Mouse (Mus musculus) neutrophil, adult 5-6 weeks (primary cell): ENCODE results near the gene Agpat3. TPM values are rescaled to one million over a fixed set of nuclear protein-coding genes. Genes with fewer than 3 reads are reported as not detected.

Source experiments
- ATAC-seq: fragments of 151-379, 151-347 bp; 2 replicates; pipeline ENCODE4 v1.8.0; 2017; ENCODE audit warnings: mild to moderate bottlenecking, moderate TSS enrichment; ENCODE audit not compliant: insufficient number of reproducible peaks, poor library complexity, low FRiP score, severe bottlenecking; ENCODE audit errors: extremely low read depth
- total RNA-seq: library from RNA; stranded (forward); fragments of 200-1000 nt; gene quantifications from 2 replicates; pipeline ENCODE4 v1.2.3, GENCODE M21; 2017

The Agpat3 gene
- total RNA-seq, 1 experiment from 2014 or later: 34.6 TPM

DNA sequence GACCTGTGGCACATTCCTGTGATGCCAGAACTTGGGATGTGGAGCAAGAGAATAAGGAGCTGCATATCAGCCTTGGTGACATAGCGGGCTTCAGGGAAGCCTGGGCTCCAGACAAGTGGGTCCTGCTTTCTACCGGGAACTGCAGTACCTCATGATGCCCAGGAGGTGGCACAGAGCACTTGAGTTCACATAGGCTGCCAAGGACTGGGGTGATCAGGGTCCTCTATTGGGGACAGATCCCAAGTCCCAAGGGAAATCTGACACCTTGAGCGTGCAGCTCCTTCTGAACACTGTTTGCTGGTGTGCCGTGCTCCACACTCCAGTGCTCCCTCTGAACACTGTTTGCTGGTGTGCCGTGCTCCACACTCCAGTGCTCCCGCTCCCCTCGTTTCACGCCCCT lies 73.1 kb downstream of the Agpat3 start:
- peak; percentile 51; the same call in 1 of the 2 replicates for ATAC-seq

DNA sequence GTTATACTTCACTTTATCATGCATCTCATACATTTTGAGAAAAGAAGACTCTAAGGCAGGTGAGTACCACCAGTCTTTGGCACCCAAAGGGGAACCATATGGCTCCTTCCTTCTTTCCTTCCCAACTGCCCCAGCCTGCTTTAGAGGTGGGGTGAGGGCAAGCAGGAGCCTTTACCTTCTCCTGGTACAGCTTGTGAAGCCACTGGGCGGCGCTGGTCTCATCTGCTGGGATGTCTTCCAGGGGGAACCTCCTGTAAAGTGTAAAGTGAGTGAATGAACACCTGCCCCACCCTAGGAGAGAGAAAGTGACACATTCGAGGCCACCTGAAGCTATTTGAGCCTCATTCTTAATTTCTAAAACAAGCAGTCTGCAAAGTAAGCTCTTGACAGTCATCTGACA lies 74.5 kb downstream of the Agpat3 start:
- no peak for ATAC-seq

DNA sequence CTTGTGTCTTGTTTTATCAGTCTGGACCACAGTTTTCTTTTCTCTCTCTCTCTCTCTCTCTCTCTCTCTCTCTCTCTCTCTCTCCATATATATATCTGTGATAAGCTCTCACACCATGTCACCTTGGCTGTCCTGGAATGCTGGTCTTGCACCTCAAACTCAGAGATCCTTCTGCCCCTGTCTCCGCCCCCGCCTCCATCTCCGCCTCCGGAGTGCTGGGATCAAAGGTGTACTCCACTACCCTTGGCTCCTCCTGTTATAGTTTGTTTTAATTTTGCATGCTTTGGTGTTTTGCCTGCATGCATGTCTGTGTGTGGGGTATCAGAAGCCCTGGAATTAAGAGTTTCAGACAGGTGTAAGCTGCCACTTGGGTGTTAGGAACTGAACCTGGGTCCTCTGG lies 76.0 kb downstream of the Agpat3 start:
- ATAC-seq: no peak

DNA sequence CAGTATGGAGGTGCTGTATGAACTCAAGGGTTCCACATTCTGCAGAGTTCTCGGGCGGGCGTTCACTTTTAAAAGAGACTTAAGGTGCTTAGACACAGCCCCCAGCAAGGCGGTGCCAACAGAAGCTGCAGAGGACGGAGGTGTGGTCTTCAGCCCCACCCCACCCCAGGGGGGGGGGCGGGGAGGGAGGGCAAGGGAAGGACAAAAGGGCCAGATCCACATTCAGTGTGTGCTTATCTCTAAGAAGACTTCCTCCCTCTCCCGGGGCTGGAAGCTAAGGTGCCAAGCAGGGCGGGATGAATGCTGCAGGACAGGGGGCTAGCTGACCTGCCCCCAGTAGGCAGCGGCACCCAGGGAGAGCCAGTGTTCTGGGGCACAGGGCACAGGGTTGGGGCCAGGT lies 79.4 kb downstream of the Agpat3 start:
- no peak for ATAC-seq

DNA sequence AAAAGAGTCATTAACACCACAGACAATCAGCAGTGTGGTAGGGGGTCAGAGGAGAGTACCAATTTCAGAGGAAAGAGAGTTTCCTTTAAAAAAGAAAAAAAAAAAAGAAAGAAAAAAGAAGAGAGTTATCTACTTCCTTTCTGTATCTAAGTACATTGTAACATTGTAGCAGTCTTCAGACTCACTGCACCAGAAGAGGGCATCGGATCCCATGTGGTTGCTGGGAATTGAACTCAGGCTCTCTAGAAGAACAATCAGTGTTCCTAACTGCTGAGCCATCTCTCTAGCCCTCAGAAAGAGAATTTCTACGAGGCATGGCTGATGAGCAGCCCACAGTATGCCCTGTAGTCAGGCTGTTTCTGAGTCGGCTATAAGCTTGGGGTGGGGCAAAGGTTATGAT lies 86.4 kb downstream of the Agpat3 start:
- no peak for ATAC-seq

DNA sequence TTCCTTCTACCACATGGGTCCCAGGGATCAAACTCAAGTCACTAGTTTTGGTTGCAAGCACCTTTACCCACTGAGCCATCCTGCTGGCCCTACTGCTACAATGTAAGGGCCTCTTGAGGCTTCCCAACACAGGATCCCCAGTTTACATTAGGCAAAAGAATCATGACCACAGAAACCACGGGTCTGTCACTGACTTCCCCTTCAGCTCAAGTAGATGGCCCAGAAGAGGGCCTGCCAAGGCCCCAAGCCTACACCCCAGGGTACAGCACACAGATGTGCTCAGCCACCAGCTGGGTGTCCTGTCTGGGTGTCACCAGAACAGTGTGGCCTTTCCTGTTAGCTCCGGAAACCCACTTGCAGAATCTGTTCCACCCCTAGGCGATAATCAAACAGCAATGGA lies 87.6 kb downstream of the Agpat3 start:
- ATAC-seq: peak; percentile 27; the same call in 1 of the 2 replicates

DNA sequence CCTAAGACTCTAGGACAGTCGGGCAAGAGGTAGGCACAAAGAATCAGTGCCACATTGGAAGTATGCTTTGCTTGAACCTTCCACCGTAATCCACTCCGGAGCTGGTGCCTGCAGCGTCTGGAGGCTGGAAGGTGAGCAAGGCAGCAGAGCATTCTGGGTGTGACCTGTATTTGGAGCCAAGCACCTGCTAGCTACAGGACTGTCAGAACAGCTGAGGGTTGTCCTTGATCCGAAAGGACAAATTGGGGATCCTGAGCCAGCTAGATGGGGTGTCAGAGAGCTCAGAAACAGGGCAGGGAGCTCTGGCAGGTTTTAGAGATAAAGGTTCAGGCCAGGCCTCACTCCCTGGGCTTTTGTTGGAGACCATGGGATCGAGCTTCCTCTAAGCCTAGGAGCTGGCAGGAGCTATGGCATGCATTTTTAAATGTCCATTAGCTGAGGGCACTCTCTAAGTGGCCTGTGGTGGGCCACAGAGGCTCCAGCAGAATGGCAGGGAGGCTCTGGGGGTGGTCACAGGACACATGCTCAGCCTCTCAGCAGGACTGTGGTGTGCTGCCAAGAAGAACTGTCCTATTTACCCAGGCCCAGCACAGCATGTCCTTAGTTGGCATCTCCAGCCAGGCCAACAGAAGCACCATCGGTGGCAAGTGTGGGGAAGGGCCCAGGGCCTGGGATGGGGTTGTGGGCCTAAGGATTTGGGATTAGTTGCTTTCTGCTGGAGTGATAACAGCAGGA lies 91.2 kb downstream of the Agpat3 start:
- ATAC-seq: no peak

DNA sequence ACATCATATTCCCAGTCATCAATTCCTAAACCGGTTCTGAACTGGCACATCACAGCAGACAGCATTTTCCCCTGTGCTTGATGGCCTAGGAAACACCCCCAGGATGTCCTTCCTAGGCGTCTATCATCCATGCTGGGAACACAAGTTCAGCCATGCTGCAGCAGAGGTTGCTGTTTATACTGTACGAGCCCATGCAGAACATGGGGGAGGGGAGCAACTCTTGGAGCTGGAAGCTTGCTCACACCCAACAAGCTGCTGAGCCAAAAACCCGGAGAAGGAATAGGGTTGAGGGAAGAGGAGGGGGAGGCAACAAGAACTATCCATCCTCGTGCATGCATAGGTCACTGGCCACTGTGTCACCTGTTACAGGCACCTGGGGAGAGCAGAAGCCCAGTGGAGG lies 92.0 kb downstream of the Agpat3 start:
- no peak for ATAC-seq

DNA sequence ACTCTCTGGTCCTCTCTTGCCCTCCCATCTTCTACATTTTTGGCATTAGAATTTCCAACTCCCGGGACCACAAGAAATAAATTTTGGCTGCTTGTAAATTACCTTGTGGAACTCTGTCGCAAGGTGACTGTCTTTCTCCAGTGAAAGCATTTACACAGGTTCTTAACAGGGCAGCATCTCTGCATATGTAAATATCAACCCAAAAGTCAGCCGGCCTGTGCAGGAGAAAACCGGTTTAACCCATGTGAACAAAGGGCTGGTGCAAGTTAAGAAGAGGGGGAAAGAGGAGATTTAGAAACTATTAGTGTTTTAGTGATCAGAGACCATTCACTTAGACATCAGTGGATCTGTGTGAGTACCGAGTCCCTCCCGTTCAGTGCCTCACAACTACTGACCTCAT lies 92.6 kb downstream of the Agpat3 start:
- ATAC-seq: no peak

DNA sequence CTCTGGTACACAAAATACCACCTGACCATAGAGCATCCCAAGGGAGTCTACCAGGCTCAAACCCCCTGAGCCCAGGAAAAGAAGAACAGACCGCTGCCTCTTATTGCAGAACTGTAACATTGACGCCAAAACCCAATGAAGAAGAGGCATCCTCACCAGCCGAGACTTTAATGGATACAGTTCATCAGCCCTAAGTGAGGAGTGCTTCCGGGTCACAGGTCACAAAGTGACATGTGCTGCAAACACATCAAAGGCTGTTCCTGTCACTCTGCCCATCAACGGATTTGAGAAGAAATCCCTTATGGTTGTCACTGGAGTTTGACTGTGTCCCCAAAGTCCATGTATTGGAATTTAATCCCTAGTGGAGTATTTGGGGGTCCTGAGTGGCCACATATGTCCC lies 93.1 kb downstream of the Agpat3 start:
- no peak for ATAC-seq

DNA sequence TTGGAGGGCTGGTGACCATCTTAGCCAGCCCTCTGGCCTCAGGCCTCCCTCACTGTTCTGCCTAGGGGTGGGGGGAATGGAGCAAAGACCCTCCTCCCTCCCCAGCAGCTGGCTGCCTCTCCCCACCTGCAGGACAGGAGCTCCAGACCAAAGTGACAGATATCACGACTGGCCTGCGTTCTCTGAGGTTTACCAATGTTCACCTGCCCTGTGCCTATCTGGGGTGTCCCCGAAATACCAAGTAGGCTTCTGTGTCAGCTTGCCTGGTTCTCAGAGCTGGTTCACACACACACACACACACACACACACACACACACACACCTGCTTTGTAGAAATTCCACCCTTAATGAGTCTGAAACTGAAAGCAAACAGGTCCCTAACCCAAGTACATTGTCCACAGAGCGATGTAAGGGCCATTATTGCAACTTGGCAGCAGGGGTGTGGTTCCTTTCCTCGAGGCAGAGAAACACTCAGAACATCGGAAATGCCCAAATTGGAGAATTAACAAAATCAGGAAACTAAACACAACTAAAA lies 94.1 kb downstream of the Agpat3 start:
- no peak for ATAC-seq

DNA sequence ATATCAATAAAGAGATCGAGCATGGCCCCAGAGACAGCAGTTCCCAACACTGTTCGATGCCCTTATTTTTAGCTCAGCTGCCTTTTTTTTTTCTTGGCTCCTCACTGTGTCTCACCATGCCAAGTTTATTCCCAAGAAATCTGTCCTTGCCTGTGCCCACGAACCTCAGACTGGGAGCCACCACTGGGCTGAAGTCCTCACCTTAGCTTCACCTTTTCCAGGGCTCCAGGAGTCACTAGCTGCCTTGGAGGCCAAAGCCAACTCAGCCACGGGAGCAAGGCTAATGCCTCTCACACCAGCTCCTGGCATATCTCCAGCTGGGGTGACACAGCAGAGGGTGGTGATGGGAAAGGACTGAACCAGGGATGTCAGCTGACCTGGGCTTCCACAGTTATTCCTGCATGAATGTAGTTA lies 96.6 kb downstream of the Agpat3 start:
- ATAC-seq: no peak

DNA sequence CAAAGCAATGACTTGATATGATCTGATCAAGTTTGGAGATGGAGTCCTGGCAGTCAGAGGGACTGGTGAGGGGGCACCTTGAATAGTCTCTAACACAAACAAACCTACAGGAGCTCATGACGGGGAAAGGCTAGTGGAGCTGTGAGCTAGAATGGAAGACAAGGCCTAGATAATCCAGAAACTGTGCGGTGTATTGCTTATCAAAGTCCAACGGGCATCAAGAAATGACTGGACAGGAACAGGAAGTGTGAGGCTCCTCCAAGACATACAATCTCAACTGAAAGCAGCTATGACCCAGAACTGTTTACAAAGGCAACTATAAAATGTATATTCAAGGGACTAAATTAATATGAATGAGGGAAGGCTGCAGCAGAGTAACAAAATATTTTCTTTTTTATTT lies 105.1 kb downstream of the Agpat3 start:
- no peak for ATAC-seq

DNA sequence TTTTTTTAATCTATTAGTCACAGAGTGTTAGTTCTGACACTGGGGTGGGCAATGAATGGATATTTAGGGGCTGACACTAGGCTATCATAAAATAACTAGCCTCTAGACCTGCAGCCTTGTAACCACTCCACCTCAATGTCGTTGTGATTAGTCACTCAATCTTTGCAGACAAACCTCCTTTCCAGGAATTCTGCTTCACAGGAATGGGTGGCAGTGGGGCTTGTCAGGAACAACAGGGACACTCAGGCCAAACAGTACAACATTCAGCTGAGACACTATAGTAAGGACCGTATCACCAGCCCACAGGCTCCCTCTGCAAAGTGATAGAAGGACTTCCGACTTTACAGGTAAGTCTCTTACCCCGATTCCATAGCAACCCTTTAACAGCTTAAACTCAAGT lies 105.6 kb downstream of the Agpat3 start:
- no peak for ATAC-seq

DNA sequence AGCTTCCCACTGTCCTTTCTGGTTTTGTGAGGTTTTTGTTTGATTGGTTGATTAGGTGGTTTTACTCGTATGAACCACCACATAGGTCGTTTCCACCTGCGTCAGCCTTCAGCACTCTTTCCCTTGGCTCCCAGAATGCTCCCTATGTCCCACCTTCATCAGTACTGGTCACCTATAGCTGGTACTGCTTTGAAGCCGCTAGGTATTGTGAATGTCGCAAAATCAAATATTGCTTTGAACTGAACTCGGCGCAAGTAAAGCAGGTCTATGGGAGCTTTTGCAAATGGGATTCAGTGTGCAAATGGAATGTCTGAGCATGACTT lies 107.1 kb downstream of the Agpat3 start:
- no peak for ATAC-seq

DNA sequence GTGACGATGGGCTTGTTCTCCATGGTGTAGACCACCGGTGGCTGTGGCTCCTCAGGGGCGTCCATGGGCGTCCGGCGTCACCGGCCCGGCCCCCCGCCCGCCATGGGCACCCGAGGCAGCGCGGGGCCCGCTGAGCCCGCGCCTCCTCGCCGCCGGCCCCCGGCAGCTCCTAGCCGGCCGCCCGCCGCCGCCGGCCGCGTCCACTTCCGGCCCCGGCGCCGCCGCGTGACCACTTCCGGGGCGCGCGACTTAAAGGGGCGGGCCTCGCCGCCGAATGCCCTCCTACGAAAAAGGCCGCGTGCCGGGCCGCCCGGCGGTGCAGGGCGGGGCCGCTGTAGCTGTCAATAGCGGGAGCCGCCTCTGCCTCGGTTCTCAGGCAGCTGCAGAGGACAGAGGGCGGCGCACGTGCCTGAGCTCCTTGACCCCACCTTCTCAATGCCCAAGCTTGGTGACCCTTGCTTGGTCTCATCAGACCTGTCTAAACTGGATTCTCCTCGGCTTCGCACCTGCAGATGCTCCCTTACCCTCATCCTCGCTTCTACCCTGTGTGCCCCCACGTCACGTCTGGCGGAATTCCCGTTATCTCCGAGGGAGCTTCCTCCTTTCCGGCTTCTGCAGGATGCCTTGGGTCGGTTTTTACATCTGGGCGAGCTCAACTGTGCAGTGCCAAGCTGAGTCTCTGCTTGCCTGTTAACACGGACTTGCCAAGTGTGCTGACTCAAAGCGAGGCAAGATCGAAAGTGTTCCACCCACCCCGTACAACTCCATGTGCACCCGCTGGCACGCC lies 107.7 kb downstream of the Agpat3 start, which contains the start of gene Trappc10:
Trappc10 (minus strand) TSS at position 204 of the 787 bp plus-strand sequence.
- ATAC-seq: peak; percentile 85

DNA sequence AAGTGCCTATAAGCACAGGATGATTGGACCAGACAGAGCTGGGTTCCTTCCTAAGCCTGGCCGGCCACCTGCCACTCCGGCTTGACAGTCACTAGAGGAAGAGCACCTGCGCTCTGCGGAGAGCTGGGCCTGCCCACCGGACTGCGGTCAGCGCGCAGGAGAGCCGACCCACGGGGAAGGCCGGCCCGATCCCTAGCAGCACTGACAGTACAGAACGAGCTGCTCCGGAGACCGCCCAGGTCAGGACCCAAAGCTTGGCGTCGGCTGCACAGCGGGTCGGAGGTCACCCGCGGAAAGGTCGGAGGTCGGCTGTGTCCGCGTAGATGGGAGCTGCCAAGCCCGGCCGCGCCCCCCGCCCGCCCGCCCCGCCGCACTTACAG lies 108.2 kb downstream of the Agpat3 start:
- ATAC-seq: peak; percentile 20; the same call in 1 of the 2 replicates

DNA sequence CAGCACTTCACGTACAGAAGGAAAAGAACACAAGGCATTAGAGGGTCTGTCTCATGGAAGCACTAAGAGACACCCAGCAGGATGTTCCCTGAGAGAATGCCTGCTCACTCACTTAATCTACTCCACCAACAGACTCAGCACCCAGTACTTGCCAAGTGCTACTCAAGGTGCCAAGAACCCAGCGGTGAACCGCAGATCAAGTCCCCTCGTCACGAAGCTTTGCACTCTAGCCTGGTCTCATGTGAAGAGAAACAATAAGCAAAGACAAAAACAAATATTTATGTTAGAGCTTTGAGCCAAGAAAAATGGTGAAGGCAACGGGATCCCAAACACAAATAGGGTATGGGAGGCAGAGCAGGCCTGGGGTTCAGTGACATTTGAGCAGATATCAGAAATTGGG lies 113.4 kb downstream of the Agpat3 start:
- ATAC-seq: no peak

DNA sequence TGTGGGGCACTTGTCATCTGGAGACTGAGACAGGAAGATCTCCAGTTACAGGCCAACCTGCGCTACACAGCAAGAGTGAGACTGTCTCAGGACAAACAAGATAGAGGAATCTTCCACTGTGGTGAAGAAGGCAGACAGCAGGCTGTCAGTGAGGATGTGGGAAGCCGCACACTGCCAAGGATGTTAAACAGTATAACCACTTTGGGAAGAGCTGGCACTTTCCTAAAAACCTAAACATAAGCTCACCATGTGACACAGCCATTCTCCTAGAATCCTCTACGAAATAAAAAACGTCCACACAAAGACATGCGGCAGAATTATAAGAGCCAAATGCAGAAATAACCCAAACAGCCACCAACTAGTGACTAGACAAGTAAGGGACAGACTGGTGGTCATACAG lies 114.0 kb downstream of the Agpat3 start:
- no peak for ATAC-seq

DNA sequence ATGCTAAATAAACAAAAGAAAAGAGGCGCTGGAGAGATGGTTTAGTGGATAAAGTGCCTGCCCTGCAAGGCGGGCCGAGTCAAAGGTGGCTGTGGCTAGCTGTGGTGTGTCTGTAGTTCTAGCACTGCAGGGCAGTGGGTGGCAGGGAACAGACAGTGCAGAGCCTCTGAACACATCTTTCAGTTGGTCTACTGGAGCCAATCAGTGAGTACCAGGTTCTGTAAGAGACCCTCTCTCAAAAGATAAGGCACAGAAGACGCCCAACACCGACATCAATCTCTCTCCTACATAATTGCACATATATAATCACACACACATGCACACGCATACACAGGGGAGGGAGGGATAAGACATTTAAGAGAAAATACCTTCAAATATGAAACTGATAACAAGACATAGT lies 114.5 kb downstream of the Agpat3 start:
- ATAC-seq: no peak
